Mouse (Mus musculus): ENCODE results near the gene Got2. TPM values are rescaled to one million over a fixed set of nuclear protein-coding genes. Genes with fewer than 3 reads are reported as not detected.

Gene Got2
- total and polyA plus RNA-seq, 3 experiments, result 105 to 421 (median 179) TPM

GRCm38 (mm10) chr8:95839289-95839688 lies 49.1 kb downstream of the Got2 start:
- TF ChIP-seq ZNF384 (IDR thresholded peaks at IDR 0.05; ENCODE audit: low read depth, low read length) (no peak), HCFC1 (IDR thresholded peaks at IDR 0.05; ENCODE audit: low read depth, low read length) (no peak), POLR2AphosphoS5 (IDR thresholded peaks at IDR 0.05; ENCODE audit: borderline replicate concordance, low read depth, low read length) (no peak), POLR2AphosphoS2 (IDR thresholded peaks at IDR 0.05; ENCODE audit: low read length) (no peak), MAFK (IDR thresholded peaks at IDR 0.05; ENCODE audit: borderline replicate concordance, low read depth, low read length) (no peak), MAZ (IDR thresholded peaks at IDR 0.05; ENCODE audit: low read depth, low read length) (no peak), GABPA (IDR thresholded peaks at IDR 0.05; ENCODE audit: low read depth, low read length) (no peak), TAL1 (IDR thresholded peaks at IDR 0.05; ENCODE audit: low read length) (no peak), CHD1 (IDR thresholded peaks at IDR 0.05; ENCODE audit: low read depth, low read length) (no peak), MAX (IDR thresholded peaks at IDR 0.05; ENCODE audit: low read length) (no peak), BHLHE40 (IDR thresholded peaks at IDR 0.05; ENCODE audit: borderline replicate concordance, low read depth, low read length) (no peak), ETS1 (IDR thresholded peaks at IDR 0.05; ENCODE audit: low read depth, low read length) (no peak), ZKSCAN1 (IDR thresholded peaks at IDR 0.05; ENCODE audit: low read depth, low read length) (no peak), RCOR1 (IDR thresholded peaks at IDR 0.05; ENCODE audit: low read depth, low read length) (no peak), POLR2A (IDR thresholded peaks at IDR 0.05; ENCODE audit: control insufficient read depth in 1 of 2, insufficient read depth in 1 of 2, low read depth in 1 of 2, low read length in 2 of 2, poor library complexity in 1 of 2) (no peak)
- Histone ChIP-seq H3K9ac (ENCODE audit: control insufficient read depth, low read depth, low read length, poor library complexity, severe bottlenecking) (no peak overlapping the region), H3K27me3 (ENCODE audit: control insufficient read depth in 1 of 2, insufficient read depth in 2 of 2, low read length in 2 of 2) (no peaks in the 10 kb centered on the region), H3K36me3 (ENCODE audit: control insufficient read depth in 1 of 2, insufficient read depth in 2 of 2, low read length in 2 of 2) (no peaks in the 10 kb centered on the region), H3K9me3 (replicated peaks; ENCODE audit: insufficient read depth, low read length) (no peaks in the 10 kb centered on the region), H3K27ac (ENCODE audit: control insufficient read depth, low read depth, low read length) (no peak overlapping the region), H3K4me1 (ENCODE audit: control insufficient read depth in 1 of 2, insufficient read depth in 2 of 2, low read length in 2 of 2) (no peaks in the 10 kb centered on the region), H3K79me2 (ENCODE audit: control insufficient read depth, insufficient read depth, low read length, poor library complexity) (no peaks in the 10 kb centered on the region), H3K4me3 (ENCODE audit: control insufficient read depth in 1 of 2, insufficient read depth in 1 of 2, low read depth in 2 of 2, low read length in 2 of 2) (no peak overlapping the region)
- no peak for DNase-seq (ENCODE audit: low read depth, low spot score)

GRCm38 (mm10) chr8:95837266-95837665 lies 51.1 kb downstream of the Got2 start:
- H3K27ac ChIP-seq (ENCODE audit: control insufficient read depth, low read depth, low read length), result no peak overlapping the region
- DNase-seq (ENCODE audit: low read depth, low spot score), result no peak
- no peaks in the 10 kb centered on the region for H3K27me3 ChIP-seq (ENCODE audit: control insufficient read depth in 1 of 2, insufficient read depth in 2 of 2, low read length in 2 of 2)
- no peak for TF ChIP-seq KAT2A (conservative IDR thresholded peaks at IDR 0.05; ENCODE audit: low read depth, low read length)
- TF ChIP-seq ZC3H11A (IDR thresholded peaks at IDR 0.05; ENCODE audit: low read depth, low read length), result no peak
- no peak for TF ChIP-seq CTCF (IDR thresholded peaks at IDR 0.05 in 2 of 3, conservative IDR thresholded peaks at IDR 0.05 in 1 of 3; ENCODE audit: control insufficient read depth in 1 of 3, insufficient read depth in 1 of 3, low read depth in 2 of 3, low read length in 3 of 3, poor library complexity in 1 of 3, severe bottlenecking in 1 of 3)
- no peak for TF ChIP-seq ETS1 (IDR thresholded peaks at IDR 0.05; ENCODE audit: low read depth, low read length)
- TF ChIP-seq RCOR1 (IDR thresholded peaks at IDR 0.05; ENCODE audit: low read depth, low read length), result no peak
- no peak for TF ChIP-seq CHD2 (IDR thresholded peaks at IDR 0.05; ENCODE audit: low read length)
- H3K9me3 ChIP-seq (replicated peaks; ENCODE audit: insufficient read depth, low read length), result no peaks in the 10 kb centered on the region
- no peak overlapping the region for H3K9ac ChIP-seq (ENCODE audit: control insufficient read depth, low read depth, low read length, poor library complexity, severe bottlenecking)
- H3K4me1 ChIP-seq (ENCODE audit: control insufficient read depth in 1 of 2, insufficient read depth in 2 of 2, low read length in 2 of 2), result peaks cover 0 to 10% of the 10 kb centered on the region in 2 experiments; a peak in 1 of 4 replicates
- peaks cover 0 to 3% of the 10 kb centered on the region in 2 experiments; a peak in 2 of 4 replicates for H3K36me3 ChIP-seq (ENCODE audit: control insufficient read depth in 1 of 2, insufficient read depth in 2 of 2, low read length in 2 of 2)
- H3K79me2 ChIP-seq (ENCODE audit: control insufficient read depth, insufficient read depth, low read length, poor library complexity), result no peaks in the 10 kb centered on the region
- no peak overlapping the region for H3K4me3 ChIP-seq (ENCODE audit: control insufficient read depth in 1 of 2, insufficient read depth in 1 of 2, low read depth in 2 of 2, low read length in 2 of 2)
